Mouse (Mus musculus) bone marrow, adult 2 months (tissue): Measurements from ENCODE around the gene Ptgfrn. TPM values are rescaled to one million over a fixed set of nuclear protein-coding genes. Genes with fewer than 3 reads are reported as not detected.

Source experiments
- H3K27ac ChIP-seq: fragments of 200-500 bp; 2 replicates; pipeline ENCODE4 v1.5.1; 2012; ENCODE audit warnings: low read depth, mild to moderate bottlenecking, control low read depth, inconsistent platforms, low read length; ENCODE audit not compliant: control insufficient read depth, poor library complexity, insufficient read depth
- H3K4me1 ChIP-seq: fragments of 200-500 bp; 2 replicates; pipeline ENCODE4 v1.6.1; 2011; ENCODE audit warnings: low read length; ENCODE audit not compliant: control insufficient read depth, insufficient read depth
- H3K4me3 ChIP-seq: fragments of 200-500 bp; replicated peaks from 2 replicates; pipeline ENCODE3; 2011; ENCODE audit warnings: mild to moderate bottlenecking, low read depth, low read length, control low read depth; ENCODE audit not compliant: control insufficient read depth
- CTCF ChIP-seq: fragments of 200-500 bp; IDR thresholded peaks from 2 replicates; pipeline ENCODE4 v1.5.1; 2011; ENCODE audit warnings: low read length, control low read depth; ENCODE audit not compliant: control insufficient read depth, insufficient read depth
- POLR2A ChIP-seq: fragments of 200-500 bp; IDR thresholded peaks from 2 replicates; pipeline ENCODE4 v1.6.1; 2011; ENCODE audit warnings: low read depth, mild to moderate bottlenecking, control low read depth, low read length, borderline replicate concordance; ENCODE audit not compliant: control insufficient read depth
- WGBS: fragments of 180-500 bp; shearing (Covaris S2); methylation state at CpG from one replicate; pipeline ENCODE4 v1.1.7; 2018; 5-methylcytosine and 5-hydroxymethylcytosine counted together
- polyA plus RNA-seq: library from polyadenylated mRNA; stranded (reverse); fragments of >200 nt; gene quantifications from 2 replicates; pipeline ENCODE4 v1.2.4, GENCODE M21; 2011; ENCODE audit warnings: low replicate concordance; ENCODE audit not compliant: missing spikeins, insufficient read depth, insufficient read length

The Ptgfrn gene
- polyA plus RNA-seq, 1 experiment, result 1.6 TPM

DNA sequence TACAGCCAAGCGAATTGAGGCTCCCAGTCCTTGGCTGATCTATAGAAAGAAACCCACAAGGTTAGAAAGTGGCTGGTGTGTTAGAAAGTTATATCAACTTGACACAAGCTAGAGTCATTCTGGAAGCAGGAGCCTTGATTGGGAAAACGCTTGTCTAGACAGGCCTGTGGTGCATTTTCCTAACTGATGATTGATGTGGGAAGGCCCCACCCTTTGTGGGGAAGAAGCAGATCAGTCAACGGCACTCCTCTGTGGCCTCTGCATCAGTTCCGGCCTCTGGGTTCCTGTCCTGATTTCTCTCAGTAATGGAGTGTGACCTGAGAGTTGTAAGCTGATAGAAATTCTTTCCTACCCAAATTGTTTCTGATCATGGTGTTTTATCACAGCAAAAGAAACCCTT, 76.4 kb downstream of the Ptgfrn start:
- no peak overlapping the region for H3K27ac ChIP-seq
- peaks cover 6% of the 10 kb centered on the region for H3K4me1 ChIP-seq
- 36% methylated on average over 4 of the region's 4 CpGs for WGBS
- no peak overlapping the region for H3K4me3 ChIP-seq
- TF ChIP-seq POLR2A (no peak), CTCF (no peak)

DNA sequence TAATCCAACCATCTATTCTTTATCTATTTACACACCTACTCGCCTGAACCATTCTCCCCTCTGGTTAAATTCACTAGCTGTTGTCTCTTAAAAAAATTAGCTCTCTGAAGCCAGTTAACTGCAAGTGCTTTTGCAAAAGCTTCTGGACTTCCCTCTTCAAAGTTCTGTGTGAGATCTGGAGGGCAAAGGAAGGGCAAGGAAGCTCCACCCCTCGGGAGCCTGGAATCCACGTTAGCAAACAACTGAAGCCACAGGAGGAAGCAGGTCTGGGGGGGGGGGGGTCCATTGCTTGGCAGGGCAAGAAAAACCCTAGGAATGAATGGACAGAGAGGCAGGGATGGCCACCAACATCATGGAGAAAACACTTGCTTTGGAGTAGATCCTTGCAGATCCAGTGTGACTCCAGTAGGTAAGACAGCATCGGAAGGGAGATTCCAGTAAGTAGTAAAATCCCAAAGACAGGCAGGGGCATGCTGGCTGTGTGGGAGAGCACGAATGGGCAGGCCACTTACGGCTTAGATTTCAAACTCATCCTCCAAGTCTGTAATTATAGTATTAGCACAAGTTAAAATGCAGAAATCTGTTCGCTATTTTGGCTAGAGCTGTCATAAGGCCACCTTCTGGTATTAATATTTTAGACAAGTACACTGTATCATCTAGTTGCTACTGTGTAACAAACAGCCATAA, 78.5 kb downstream of the Ptgfrn start:
- H3K4me3 ChIP-seq, result no peak overlapping the region
- TF ChIP-seq POLR2A (no peak), CTCF (no peak)
- 43% methylated on average over 7 of the region's 7 CpGs for WGBS
- H3K4me1 ChIP-seq, result peaks cover 6% of the 10 kb centered on the region
- H3K27ac ChIP-seq, result 0 out of 2 replicates have a peak overlapping the region, but pooled peaks have one; percentile 19

DNA sequence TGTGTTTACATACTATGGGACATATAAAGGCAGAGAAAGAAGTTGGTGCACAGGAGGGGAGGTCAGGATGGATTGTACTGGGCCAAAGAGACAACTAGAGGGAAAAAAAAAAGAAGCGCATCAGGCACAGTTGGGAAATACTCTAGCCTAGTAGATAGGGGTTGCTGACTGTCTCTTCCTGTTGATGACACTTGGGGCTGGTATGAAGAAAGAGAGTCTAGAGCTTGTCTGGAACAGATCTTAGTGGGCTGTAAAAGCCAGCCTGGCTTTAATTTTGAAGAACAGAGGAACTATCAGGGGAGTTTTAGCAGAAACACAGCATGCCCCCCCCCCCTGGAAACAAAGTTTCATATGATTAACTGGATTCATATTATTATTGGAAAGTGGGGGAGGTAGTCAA, 79.4 kb downstream of the Ptgfrn start:
- WGBS, result 44% methylated on average over 1 of the region's 1 CpGs
- peak overlapping the region; percentile 84; the same call in 1 of the 2 replicates for H3K27ac ChIP-seq
- H3K4me1 ChIP-seq, result peaks cover 6% of the 10 kb centered on the region
- TF ChIP-seq CTCF (no peak), POLR2A (no peak)
- H3K4me3 ChIP-seq, result no peak overlapping the region

DNA sequence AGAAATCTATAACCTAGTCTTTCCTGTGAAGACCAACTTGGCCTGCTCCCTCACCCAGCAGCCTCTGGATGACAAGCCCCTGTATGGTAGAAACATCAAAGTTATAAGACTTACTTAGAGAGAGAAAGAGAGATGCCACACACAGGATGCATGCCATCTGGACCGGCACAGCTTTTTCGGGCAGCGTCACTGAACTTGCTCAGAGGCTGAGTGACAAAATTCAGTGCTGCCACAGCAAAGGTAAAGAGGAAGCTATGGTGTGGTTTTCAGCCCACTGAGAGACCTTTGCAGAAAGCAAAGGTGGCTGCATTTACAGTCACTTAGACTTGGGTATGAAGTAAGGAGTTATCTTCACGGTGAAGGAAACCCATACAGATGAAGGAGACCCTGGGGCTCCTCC, 80.7 kb downstream of the Ptgfrn start, which contains the start of gene Cd101:
TSS of gene Cd101 (minus strand) at position 218 of the 400 bp plus-strand sequence.
- peak within 1 kb of the TSS; percentile 57; the same call in 1 of the 2 replicates for H3K27ac ChIP-seq
- H3K4me3 ChIP-seq, result peak within 1 kb of the TSS; percentile 57
- WGBS, result 10% methylated on average over 4 of the region's 4 CpGs
- no peak for TF ChIP-seq CTCF
- no peak for TF ChIP-seq POLR2A
- H3K4me1 ChIP-seq, result peaks cover 6% of the 10 kb centered on the region

GRCm38 (mm10) chr3:101026741-101027140, 83.3 kb downstream of the Ptgfrn start:
- no peak for TF ChIP-seq POLR2A
- Histone ChIP-seq H3K27ac (no peak overlapping the region), H3K4me1 (peaks cover 4% of the 10 kb centered on the region), H3K4me3 (no peak overlapping the region)
- 67% methylated on average over 1 of the region's 1 CpGs for WGBS

DNA sequence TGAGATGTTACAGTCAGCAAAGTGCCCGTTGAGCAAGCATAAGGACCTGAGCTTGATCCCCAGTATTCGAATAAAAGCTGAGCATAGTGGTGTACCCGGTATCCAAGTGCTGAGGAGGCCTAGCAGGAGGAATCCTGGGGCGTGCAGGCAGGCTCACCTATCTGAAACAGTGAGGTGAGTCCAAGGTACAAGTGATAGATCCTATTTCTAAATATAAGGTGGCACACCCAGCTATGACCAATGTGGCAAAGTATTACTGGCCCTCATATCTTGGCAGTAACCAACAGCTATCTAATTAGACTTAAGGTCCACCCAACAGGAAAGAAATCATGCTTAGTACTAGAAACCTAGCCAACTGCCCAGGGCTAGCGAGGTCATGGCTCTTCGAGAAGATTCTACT, 87.1 kb downstream of the Ptgfrn start:
- WGBS, result 83% methylated on average over 6 of the region's 6 CpGs
- no peak overlapping the region for H3K4me3 ChIP-seq
- no peak overlapping the region for H3K27ac ChIP-seq
- no peaks in the 10 kb centered on the region; the same call in 1 of the 2 replicates for H3K4me1 ChIP-seq
- TF ChIP-seq CTCF (no peak), POLR2A (no peak)

DNA sequence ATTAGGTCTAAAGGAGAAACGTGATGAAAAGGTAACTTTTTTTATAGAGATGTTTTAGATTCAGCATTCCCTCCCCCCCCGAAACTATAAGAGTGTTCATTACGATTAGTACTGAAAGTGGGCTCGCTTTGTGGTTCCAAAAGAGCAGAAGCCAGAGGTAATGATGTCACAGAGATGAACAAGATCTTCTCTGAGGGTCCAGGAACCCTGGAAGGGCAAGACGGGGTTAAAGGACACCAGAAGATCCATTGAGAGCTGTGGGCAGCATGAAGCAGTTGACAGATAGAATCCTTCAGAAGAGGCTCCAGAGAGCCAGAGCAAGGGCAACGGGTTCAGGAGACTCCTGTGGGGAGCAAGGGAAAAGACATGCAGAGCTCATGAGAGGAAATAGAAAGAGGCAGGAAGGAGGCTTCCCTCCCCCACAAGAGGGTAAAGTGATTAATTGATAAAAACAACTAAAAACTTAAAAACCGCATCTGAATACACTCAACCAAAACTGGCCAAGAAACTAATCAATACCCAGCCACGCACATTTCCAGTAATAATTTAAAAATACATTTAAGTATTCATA, 88.5 kb downstream of the Ptgfrn start:
- TF ChIP-seq POLR2A (no peak), CTCF (no peak)
- no peak overlapping the region for H3K4me3 ChIP-seq
- H3K4me1 ChIP-seq, result peaks cover 3% of the 10 kb centered on the region; the same call in 1 of the 2 replicates
- WGBS, result 59% methylated on average over 8 of the region's 8 CpGs
- H3K27ac ChIP-seq, result no peak overlapping the region

GRCm38 (mm10) chr3:101021073-101021472, 89.0 kb downstream of the Ptgfrn start:
- Histone ChIP-seq H3K4me3 (no peak overlapping the region), H3K4me1 (peaks cover 3% of the 10 kb centered on the region; the same call in 1 of the 2 replicates), H3K27ac (no peak overlapping the region)
- 35% methylated on average over 5 of the region's 5 CpGs for WGBS
- TF ChIP-seq POLR2A (no peak), CTCF (no peak)

GRCm38 (mm10) chr3:101018494-101018893, 91.6 kb downstream of the Ptgfrn start:
- Histone ChIP-seq H3K4me1 (peaks cover 3% of the 10 kb centered on the region; the same call in 1 of the 2 replicates), H3K4me3 (no peak overlapping the region), H3K27ac (no peak overlapping the region)
- 81% methylated on average over 6 of the region's 6 CpGs for WGBS
- TF ChIP-seq CTCF (no peak), POLR2A (no peak)
